Mouse (Mus musculus) stomach, embryonic 15.5 days (tissue): Measurements from ENCODE around the gene Impdh2. TPM values are rescaled to one million over a fixed set of nuclear protein-coding genes. Genes with fewer than 3 reads are reported as not detected.

Experiments used
- microRNA counts: library from miRNA; unstranded; fragments of <30 nt; microRNA quantifications from one replicate; lab custom pipeline; 2016
- microRNA-seq: library from miRNA; unstranded; fragments of <30 nt; microRNA quantifications from one replicate; pipeline ENCODE4, GENCODE M21; 2016
- polyA plus RNA-seq: library from polyadenylated mRNA; unstranded; fragments of >200 nt; fragmentation: Nextera tagmentation; extraction: Ambion mirVana; gene quantifications from 2 replicates; pipeline ENCODE4 v1.2.1, GENCODE M21; 2015

The Impdh2 gene
- polyA plus RNA-seq, 1 experiment from 2014 or later = 152 TPM

MicroRNA genes within 50 kb of the gene (microRNA counts, 519-probe panel; counts per million panel counts)
- microRNA mmu-miR-191 (lab: Ali Mortazavi, UCI) = 2,709 counts per million, percentile 66 among the panel's probes with 10 or more counts
- microRNA mmu-miR-425 (lab: Ali Mortazavi, UCI) = 2,629 counts per million, percentile 63 among the panel's probes with 10 or more counts

Small RNA genes lying within 50 kb of the gene (microRNA-seq; reads per million reads assigned to microRNA genes)
- not detected for gene Gm24083
- gene Mir191 = not detected
- gene Mir425 = 1,964 reads per million, percentile 81 among the genes with 10 or more reads in this experiment

Other genes with a start within 250 kb of the Impdh2 start
- 998 and 1,171 TPM in 2 replicates for gene Gpx1, start 221.4 kb upstream of the Impdh2 start, polyA plus RNA-seq
- 85.6 and 92.2 TPM in 2 replicates for gene Usp4, start 212.4 kb upstream of the Impdh2 start, polyA plus RNA-seq
- 0.54 and 0.82 TPM in 2 replicates for gene 1700102P08Rik, start 167.5 kb upstream of the Impdh2 start, polyA plus RNA-seq
- 1.4 and 1.6 TPM in 2 replicates for gene Ccdc36, start 131.8 kb upstream of the Impdh2 start, polyA plus RNA-seq
- not detected in 2 replicates for gene BC048562, start 123.8 kb upstream of the Impdh2 start, polyA plus RNA-seq
- gene Ccdc71, start 99.8 kb upstream of the Impdh2 start, polyA plus RNA-seq = 47.7 and 52.5 TPM in 2 replicates
- 65.5 and 67.3 TPM in 2 replicates for gene Klhdc8b, start 98.7 kb upstream of the Impdh2 start, polyA plus RNA-seq
- gene Lamb2, start 80.5 kb upstream of the Impdh2 start, polyA plus RNA-seq = 40.5 and 46.6 TPM in 2 replicates
- gene Usp19, start 69.7 kb upstream of the Impdh2 start, polyA plus RNA-seq = 58.8 and 61.5 TPM in 2 replicates
- 99.0 and 102 TPM in 2 replicates for gene Qars, start 52.6 kb upstream of the Impdh2 start, polyA plus RNA-seq
- gene Qrich1, start 43.5 kb upstream of the Impdh2 start, polyA plus RNA-seq = 92.9 and 97.2 TPM in 2 replicates
- gene Ndufaf3, start 7.1 kb downstream of the Impdh2 start, polyA plus RNA-seq = 38.0 and 38.9 TPM in 2 replicates
- gene Dalrd3, start 9.6 kb downstream of the Impdh2 start, polyA plus RNA-seq = 108 and 126 TPM in 2 replicates
- gene Wdr6, start 18.5 kb downstream of the Impdh2 start, polyA plus RNA-seq = 74.9 and 88.4 TPM in 2 replicates
- gene P4htm, start 37.4 kb downstream of the Impdh2 start, polyA plus RNA-seq = 5.5 and 6.1 TPM in 2 replicates
- gene Arih2, start 89.1 kb downstream of the Impdh2 start, polyA plus RNA-seq = 42.0 and 43.5 TPM in 2 replicates
- gene Slc25a20, start 101.8 kb downstream of the Impdh2 start, polyA plus RNA-seq = 40.5 and 51.1 TPM in 2 replicates
- 32.9 and 39.3 TPM in 2 replicates for gene Prkar2a, start 129.0 kb downstream of the Impdh2 start, polyA plus RNA-seq
- gene Ip6k2, start 223.5 kb downstream of the Impdh2 start, polyA plus RNA-seq = 71.3 and 81.9 TPM in 2 replicates
- gene Nckipsd, start 248.1 kb downstream of the Impdh2 start, polyA plus RNA-seq = 10.5 and 13.0 TPM in 2 replicates